Mouse (Mus musculus): ENCODE measurements at regions not wholly inside any gene's neighbourhood (a gene's known extent, or its start where the extent isn't known, plus 50 kb on each side); places are given as distances from the start of the nearest gene placed in this dataset.

DNA sequence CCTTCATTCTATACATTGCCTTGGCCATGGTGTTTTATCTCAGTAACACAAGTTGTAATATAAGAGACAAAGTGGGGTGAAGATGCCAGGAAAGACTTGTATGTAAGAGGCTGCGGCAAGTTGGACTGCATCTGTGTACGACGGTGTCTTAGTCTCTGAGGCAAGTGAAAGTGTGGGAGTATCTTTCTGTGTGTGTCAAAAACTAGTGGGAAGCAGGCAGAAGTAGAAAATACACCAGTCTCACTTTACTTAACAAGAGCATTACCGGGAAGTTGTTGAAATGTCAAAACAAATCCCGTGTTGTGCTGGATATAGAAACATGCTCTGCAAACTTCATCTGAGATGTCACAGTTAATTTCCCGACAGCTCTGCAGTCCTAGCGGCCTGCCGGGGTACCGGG is 200.9 kb downstream of the Kcnrg start:
- no peak for ATAC-seq (replicated peaks; ENCODE audit: low FRiP score, poor library complexity, severe bottlenecking)

- no peak for ATAC-seq (replicated peaks; ENCODE audit: low FRiP score, poor library complexity, severe bottlenecking)
Measured at GRCm38 (mm10) chr14:61809716-61810437, 202.6 kb downstream of the Kcnrg start.

DNA sequence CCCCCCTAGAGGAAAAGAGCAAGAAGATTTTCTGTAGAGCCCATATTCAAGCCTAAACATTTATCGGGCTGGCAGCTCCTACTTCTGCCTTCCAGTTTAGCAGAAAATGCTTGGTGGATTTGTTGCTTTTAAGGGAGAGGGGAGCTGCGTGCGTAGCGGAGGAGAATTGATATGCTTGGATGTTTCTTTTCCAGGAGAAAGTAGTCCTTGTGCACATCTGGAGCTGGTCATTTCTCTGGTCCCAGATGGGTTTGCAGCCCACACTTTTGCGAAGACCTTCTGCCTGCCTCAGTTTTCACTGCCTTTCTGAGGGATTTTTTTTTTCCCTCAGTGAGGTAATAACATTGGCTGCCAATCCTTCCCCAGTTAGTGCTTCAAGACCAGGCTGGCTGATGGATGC is 203.6 kb downstream of the Kcnrg start:
- no peak for ATAC-seq (replicated peaks; ENCODE audit: low FRiP score, poor library complexity, severe bottlenecking)

- no peak for ATAC-seq (replicated peaks; ENCODE audit: low FRiP score, poor library complexity, severe bottlenecking)
Measured at GRCm38 (mm10) chr14:61817711-61818110, 210.5 kb downstream of the Kcnrg start.

DNA sequence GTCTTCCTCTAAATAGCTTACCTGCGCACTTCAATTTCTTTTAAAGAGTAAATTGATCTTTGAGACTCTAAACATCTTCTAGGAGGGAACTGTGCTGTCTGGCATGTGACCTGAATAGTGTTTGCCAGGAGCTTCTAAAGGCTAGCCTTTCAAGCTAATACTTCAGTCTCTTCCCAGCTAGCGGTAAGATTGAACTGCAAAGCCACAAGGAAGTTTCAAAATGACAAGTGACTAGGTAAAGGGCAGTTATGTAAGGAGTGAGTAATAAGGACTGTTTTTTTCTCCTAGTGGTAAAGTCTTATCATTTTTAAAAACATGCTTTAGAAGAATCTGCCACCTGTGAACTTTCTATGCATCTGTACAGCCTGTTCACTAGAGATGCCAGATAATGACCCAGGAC is 211.1 kb downstream of the Kcnrg start:
- ATAC-seq (replicated peaks; ENCODE audit: low FRiP score, poor library complexity, severe bottlenecking), result no peak

GRCm38 (mm10) chr14:61819251-61819650 is 212.0 kb downstream of the Kcnrg start:
- no peak for ATAC-seq (replicated peaks; ENCODE audit: low FRiP score, poor library complexity, severe bottlenecking)

GRCm38 (mm10) chr14:61834291-61834936 is 227.2 kb downstream of the Kcnrg start:
- ATAC-seq (replicated peaks; ENCODE audit: low FRiP score, poor library complexity, severe bottlenecking), result no peak

- ATAC-seq (replicated peaks; ENCODE audit: low FRiP score, poor library complexity, severe bottlenecking), result no peak
Measured at GRCm38 (mm10) chr14:61835729-61836128, 228.5 kb downstream of the Kcnrg start.

DNA sequence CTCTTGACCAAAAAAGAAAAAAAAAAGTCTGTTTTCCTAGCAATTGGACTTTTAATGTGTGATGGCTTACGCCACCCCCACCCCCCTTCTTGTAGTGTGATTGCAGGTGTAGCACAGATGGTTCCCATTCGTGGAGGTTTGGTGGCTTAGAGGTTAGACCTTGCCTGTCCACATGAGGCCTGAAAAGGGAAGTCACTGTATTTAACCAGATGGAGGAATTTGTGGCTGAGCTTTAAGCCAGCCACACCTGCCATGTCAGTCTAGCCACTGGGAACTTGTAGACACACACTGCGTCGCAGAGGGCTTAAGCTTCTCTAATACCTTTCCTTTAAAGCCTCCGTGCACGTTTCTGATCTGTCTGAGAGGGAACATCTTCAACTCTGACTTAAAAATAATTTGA is 229.0 kb downstream of the Kcnrg start:
- no peak for ATAC-seq (replicated peaks; ENCODE audit: low FRiP score, poor library complexity, severe bottlenecking)

DNA sequence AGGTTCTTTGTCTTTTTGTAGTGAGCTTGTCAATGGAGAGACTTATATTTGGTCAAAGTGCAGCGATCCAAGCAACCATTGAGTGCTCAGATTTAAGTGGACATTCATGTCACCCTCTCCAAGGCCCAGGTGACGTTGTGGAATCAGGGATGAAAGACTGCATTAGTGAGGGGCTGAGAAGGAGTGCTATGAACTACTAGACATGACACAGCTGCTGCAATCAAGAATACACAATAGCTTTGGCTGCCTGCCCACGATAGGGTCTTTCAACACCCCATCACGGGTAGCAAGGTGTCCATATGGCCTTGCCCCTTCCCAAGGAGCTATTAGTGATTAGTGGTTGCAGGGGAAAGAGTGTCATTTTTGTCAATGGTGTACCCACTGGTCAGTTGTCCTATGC is 229.7 kb downstream of the Kcnrg start:
- ATAC-seq (replicated peaks; ENCODE audit: low FRiP score, poor library complexity, severe bottlenecking), result no peak

DNA sequence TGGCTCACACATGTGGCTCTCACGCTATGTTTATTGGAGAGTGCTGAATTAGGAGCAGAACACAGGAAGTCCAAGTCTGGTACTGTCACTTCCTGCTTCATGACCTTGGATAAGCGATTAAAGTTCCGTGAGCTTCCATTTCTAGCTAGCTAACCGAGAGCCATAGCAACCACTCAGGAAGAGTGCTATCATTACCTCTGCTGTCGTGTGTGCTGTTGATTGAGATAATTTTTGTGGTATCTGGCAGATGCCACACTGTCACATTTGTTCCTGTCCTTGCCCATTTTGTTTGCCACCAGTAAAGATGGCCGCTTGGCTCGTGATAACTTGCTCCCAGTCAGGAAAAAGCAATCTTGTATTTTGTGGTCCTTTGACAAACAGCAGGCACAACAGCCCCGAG is 230.6 kb downstream of the Kcnrg start:
- ATAC-seq (replicated peaks; ENCODE audit: low FRiP score, poor library complexity, severe bottlenecking), result no peak

GRCm38 (mm10) chr14:61842476-61842875 is 235.2 kb downstream of the Kcnrg start:
- ATAC-seq (replicated peaks; ENCODE audit: low FRiP score, poor library complexity, severe bottlenecking), result no peak

- no peak for ATAC-seq (replicated peaks; ENCODE audit: low FRiP score, poor library complexity, severe bottlenecking)
Measured at GRCm38 (mm10) chr14:61846441-61846840, 239.2 kb downstream of the Kcnrg start.

GRCm38 (mm10) chr14:61850244-61850643 is 243.0 kb downstream of the Kcnrg start:
- no peak for ATAC-seq (replicated peaks; ENCODE audit: low FRiP score, poor library complexity, severe bottlenecking)

- ATAC-seq (replicated peaks; ENCODE audit: low FRiP score, poor library complexity, severe bottlenecking), result no peak
Measured at GRCm38 (mm10) chr14:61857616-61858015, 250.4 kb downstream of the Kcnrg start.

DNA sequence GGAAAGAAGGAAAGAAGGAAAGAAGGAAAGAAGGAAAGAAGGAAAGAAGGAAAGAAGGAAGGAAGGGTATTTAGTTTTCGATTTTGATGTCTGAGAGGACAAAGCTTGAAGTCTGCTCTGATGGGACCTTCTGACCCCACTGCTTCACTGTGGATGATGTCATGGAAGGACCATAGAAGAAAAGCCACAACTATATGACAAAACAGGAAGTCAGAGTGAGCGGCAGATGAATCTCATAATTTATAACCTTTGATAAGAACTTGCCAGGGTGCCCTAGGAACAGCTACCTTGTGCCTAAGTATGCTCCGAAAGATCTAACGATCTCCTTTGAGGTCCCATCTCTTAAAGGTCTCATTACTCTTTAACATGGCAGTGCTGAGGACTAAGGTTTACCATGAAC is 253.4 kb downstream of the Kcnrg start:
- no peak for ATAC-seq (replicated peaks; ENCODE audit: low FRiP score, poor library complexity, severe bottlenecking)

GRCm38 (mm10) chr14:61861357-61861958 is 254.2 kb downstream of the Kcnrg start:
- no peak for ATAC-seq (replicated peaks; ENCODE audit: low FRiP score, poor library complexity, severe bottlenecking)

GRCm38 (mm10) chr14:61862931-61863330 is 255.7 kb downstream of the Kcnrg start:
- no peak for ATAC-seq (replicated peaks; ENCODE audit: low FRiP score, poor library complexity, severe bottlenecking)

- no peak for ATAC-seq (replicated peaks; ENCODE audit: low FRiP score, poor library complexity, severe bottlenecking)
Measured at GRCm38 (mm10) chr14:61863475-61863874, 256.2 kb downstream of the Kcnrg start.

- ATAC-seq (replicated peaks; ENCODE audit: low FRiP score, poor library complexity, severe bottlenecking), result no peak
Measured at GRCm38 (mm10) chr14:61866532-61867268, 259.4 kb downstream of the Kcnrg start.

GRCm38 (mm10) chr14:61874206-61874605 is 266.9 kb downstream of the Kcnrg start:
- no peak for ATAC-seq (replicated peaks; ENCODE audit: low FRiP score, poor library complexity, severe bottlenecking)

Measured in erythroid progenitor cell, adult 5-6 weeks (primary cell).